Mouse (Mus musculus): ENCODE data around the gene Gm11172. TPM values are rescaled to one million over a fixed set of nuclear protein-coding genes. Genes with fewer than 3 reads are reported as not detected.

Gene Gm11172
- polyA plus RNA-seq, 1 experiment from 2014 or later = not detected

DNA sequence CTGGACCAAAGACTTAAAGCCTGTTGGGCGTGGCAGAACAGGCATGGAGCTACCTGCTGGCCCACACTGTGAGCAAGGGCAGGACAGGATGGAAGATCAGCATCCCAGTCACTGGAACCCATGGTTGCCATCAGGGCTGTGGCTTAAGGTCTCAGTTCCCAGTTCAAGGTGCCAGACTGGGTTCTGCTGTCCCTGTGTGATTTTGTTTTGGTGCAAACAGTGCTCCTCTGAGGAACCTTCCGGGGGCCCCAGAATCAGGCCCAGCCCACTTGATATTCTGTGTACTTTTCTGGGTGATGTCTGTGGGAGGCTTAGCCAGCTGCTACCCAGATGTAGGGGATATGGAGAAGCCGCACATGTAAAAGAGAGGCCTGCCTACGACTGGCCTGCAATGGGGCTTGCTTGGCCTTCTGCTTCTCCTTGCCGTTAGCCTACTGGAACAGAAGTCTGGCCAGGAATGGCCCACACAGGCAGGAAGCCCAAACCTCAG, 32.0 kb upstream of the Gm11172 start:
- H3K27me3 ChIP-seq (ENCODE audit: low read depth, poor library complexity, severe bottlenecking) = peaks cover 13% of the 10 kb centered on the region
- H3K36me3 ChIP-seq = no peaks in the 10 kb centered on the region
- H3K4me3 ChIP-seq = no peak overlapping the region
- no peaks in the 10 kb centered on the region for H3K9me3 ChIP-seq (replicated peaks)
- WGBS = 83% methylated on average over 5 of the region's 5 CpGs
- H3K4me1 ChIP-seq = peaks cover 53% of the 10 kb centered on the region
- peak overlapping the region; percentile 50 for H3K27ac ChIP-seq
- no peak for DNase-seq (ENCODE audit: low spot score)

- Histone ChIP-seq H3K36me3 (no peaks in the 10 kb centered on the region), H3K27me3 (ENCODE audit: low read depth, poor library complexity, severe bottlenecking) (peaks cover 13% of the 10 kb centered on the region), H3K4me3 (no peak overlapping the region), H3K4me1 (peaks cover 65% of the 10 kb centered on the region), H3K27ac (peak overlapping the region; percentile 42), H3K9me3 (replicated peaks) (no peaks in the 10 kb centered on the region)
- 49% methylated on average over 9 of the region's 9 CpGs for WGBS
- DNase-seq (ENCODE audit: low spot score) = no peak
Measured at GRCm38 (mm10) chr16:10781862-10782371, 30.8 kb upstream of the Gm11172 start.

DNA sequence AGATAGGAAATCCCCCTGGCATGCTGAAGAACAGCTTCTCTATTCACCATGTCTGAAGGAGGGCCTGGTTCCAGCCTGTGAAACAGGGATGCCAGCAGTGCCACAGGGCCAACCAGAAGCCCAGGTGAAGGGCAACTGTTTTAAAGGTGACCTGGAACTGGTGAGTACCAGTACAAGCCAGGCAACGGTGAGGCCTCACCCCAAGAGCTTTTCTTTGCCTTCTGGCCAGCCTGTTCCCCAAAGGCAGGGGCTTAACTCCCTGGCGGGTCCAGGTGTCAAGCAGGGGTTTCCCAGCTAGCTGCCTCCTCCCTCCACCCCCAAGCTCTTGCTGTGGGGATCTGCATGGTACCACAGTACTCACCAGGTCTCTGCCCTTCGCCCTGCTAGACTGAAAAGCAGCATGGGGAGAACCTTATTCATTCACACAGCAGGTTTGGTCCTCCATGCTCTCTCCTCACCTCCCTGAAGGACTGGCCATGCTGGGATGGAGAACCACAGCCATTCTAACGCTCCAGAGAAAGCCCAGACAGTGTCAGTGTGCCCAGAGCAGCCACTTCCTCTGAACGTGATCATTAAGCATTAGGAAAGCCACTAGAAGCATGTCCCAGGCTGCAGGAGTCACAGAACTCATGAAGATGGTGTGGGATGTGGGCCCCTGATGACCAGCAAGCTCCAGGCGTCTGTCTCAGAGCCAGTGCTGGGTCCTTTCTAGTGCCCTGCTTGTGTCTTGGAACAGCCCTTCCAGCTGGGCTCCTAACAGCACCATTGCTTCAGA, 30.2 kb upstream of the Gm11172 start:
- DNase-seq (ENCODE audit: low spot score) = no peak
- Histone ChIP-seq H3K27ac (peak overlapping the region; percentile 42), H3K36me3 (no peaks in the 10 kb centered on the region), H3K4me1 (peaks cover 69% of the 10 kb centered on the region), H3K9me3 (replicated peaks) (no peaks in the 10 kb centered on the region), H3K4me3 (no peak overlapping the region), H3K27me3 (ENCODE audit: low read depth, poor library complexity, severe bottlenecking) (peaks cover 13% of the 10 kb centered on the region)
- WGBS = 46% methylated on average over 6 of the region's 6 CpGs

DNA sequence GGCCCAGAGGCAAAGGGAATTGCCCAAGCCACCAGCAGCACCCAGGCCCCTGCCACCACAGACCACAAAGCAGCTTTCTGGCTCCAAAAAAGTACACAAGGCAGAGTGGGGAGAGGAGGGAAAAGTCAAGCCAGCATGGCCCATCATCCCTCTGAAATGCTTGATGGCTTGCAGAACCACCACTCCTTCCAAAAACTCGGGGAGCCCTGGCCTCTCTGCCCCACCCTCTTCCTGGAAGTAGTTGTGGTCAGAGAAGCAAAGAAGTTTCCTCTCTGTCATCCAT, 29.6 kb upstream of the Gm11172 start:
- Histone ChIP-seq H3K9me3 (replicated peaks) (no peaks in the 10 kb centered on the region), H3K4me3 (no peak overlapping the region), H3K4me1 (peaks cover 67% of the 10 kb centered on the region), H3K36me3 (no peaks in the 10 kb centered on the region), H3K27ac (no peak overlapping the region), H3K27me3 (ENCODE audit: low read depth, poor library complexity, severe bottlenecking) (peaks cover 13% of the 10 kb centered on the region)
- 52% methylated on average over 1 of the region's 1 CpGs for WGBS
- no peak for DNase-seq (ENCODE audit: low spot score)

- Histone ChIP-seq H3K36me3 (no peaks in the 10 kb centered on the region), H3K27me3 (ENCODE audit: low read depth, poor library complexity, severe bottlenecking) (peaks cover 13% of the 10 kb centered on the region), H3K4me1 (peaks cover 70% of the 10 kb centered on the region), H3K4me3 (peak overlapping the region; percentile 75; the same call in 1 of the 2 replicates), H3K9me3 (replicated peaks) (no peaks in the 10 kb centered on the region), H3K27ac (no peak overlapping the region)
- no peak for DNase-seq (ENCODE audit: low spot score)
- 61% methylated on average over 8 of the region's 8 CpGs for WGBS
Measured at GRCm38 (mm10) chr16:10783451-10783850, 29.3 kb upstream of the Gm11172 start.

- Histone ChIP-seq H3K9me3 (replicated peaks) (no peaks in the 10 kb centered on the region), H3K4me1 (peaks cover 77% of the 10 kb centered on the region), H3K36me3 (no peaks in the 10 kb centered on the region), H3K4me3 (peak overlapping the region; percentile 75), H3K27ac (peak overlapping the region; percentile 94), H3K27me3 (ENCODE audit: low read depth, poor library complexity, severe bottlenecking) (peaks cover 13% of the 10 kb centered on the region)
- 4% methylated on average over 81 of the region's 81 CpGs for WGBS
- DNase-seq (ENCODE audit: low spot score) = peak; percentile 63
Measured at GRCm38 (mm10) chr16:10783883-10784792, 28.6 kb upstream of the Gm11172 start.

GRCm38 (mm10) chr16:10784793-10785370, 27.8 kb upstream of the Gm11172 start:
- Histone ChIP-seq H3K27ac (peak overlapping the region; percentile 94), H3K4me1 (peaks cover 77% of the 10 kb centered on the region), H3K36me3 (no peaks in the 10 kb centered on the region), H3K9me3 (replicated peaks) (no peaks in the 10 kb centered on the region), H3K27me3 (ENCODE audit: low read depth, poor library complexity, severe bottlenecking) (peaks cover 13% of the 10 kb centered on the region), H3K4me3 (peak overlapping the region; percentile 75)
- peak; percentile 98 for DNase-seq (ENCODE audit: low spot score)
- under 1% methylated on average over 38 of the region's 55 CpGs for WGBS

GRCm38 (mm10) chr16:10785371-10786231, 27.1 kb upstream of the Gm11172 start, which contains the start of gene Socs1:
Socs1 (minus strand) TSS chr16:10785536.
- H3K36me3 ChIP-seq = no peaks in the 10 kb centered on the region
- peaks cover 71% of the 10 kb centered on the region for H3K4me1 ChIP-seq
- peak within 1 kb of the TSS; percentile 94 for H3K27ac ChIP-seq
- H3K9me3 ChIP-seq (replicated peaks) = no peaks in the 10 kb centered on the region
- peaks cover 13% of the 10 kb centered on the region for H3K27me3 ChIP-seq (ENCODE audit: low read depth, poor library complexity, severe bottlenecking)
- peak; percentile 92 for DNase-seq (ENCODE audit: low spot score)
- peak within 1 kb of the TSS; percentile 75 for H3K4me3 ChIP-seq
- under 1% methylated on average over 59 of the region's 59 CpGs for WGBS

- Histone ChIP-seq H3K4me3 (peak overlapping the region; percentile 75), H3K36me3 (no peaks in the 10 kb centered on the region), H3K9me3 (replicated peaks) (no peaks in the 10 kb centered on the region), H3K27ac (peak overlapping the region; percentile 94), H3K27me3 (ENCODE audit: low read depth, poor library complexity, severe bottlenecking) (peaks cover 13% of the 10 kb centered on the region), H3K4me1 (peaks cover 66% of the 10 kb centered on the region)
- DNase-seq (ENCODE audit: low spot score) = peak; percentile 86
- 3% methylated on average over 9 of the region's 9 CpGs for WGBS
Measured at GRCm38 (mm10) chr16:10786288-10786687, 26.4 kb upstream of the Gm11172 start.

DNA sequence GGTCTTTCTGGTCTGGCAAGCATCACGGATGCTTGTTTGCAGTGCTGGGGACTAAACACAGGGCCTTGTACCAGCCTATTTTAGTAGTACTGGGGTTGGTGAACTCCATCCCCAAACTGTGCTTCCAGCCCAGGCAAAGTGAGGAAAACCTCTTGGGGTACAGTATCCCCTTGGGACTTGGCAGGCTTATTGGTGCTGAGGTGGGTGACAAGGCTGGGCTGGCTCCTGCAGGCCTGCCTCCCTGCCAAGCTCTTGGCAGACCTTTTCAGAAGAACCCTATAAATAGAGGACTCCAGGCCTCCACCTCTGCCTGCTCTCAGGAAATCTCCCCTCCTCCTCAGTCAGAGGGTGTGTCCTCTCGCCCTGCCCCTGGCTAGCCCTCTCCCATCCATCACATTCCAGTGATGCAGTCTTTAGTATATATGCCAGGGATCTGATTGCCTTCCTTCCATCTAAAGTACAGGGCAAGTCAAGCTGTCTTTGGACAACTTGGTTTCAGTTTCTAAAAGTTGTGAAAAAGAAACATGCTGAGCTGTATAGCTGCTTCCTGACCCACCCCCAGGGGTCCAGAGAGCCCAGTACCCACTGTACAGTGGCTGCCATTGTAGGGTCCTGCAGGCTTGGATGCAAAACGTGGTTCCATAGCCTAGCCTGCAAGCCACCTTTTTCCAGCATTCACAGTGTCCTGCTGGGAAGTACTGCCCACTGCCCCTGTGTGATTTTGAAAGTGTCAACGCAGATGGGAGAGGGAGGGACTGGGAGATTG, 25.8 kb upstream of the Gm11172 start:
- no peaks in the 10 kb centered on the region for H3K9me3 ChIP-seq (replicated peaks)
- WGBS = 55% methylated on average over 4 of the region's 4 CpGs
- H3K4me1 ChIP-seq = peaks cover 60% of the 10 kb centered on the region
- H3K27ac ChIP-seq = peak overlapping the region; percentile 94; the same call in 1 of the 2 replicates
- peaks cover 13% of the 10 kb centered on the region for H3K27me3 ChIP-seq (ENCODE audit: low read depth, poor library complexity, severe bottlenecking)
- no peak overlapping the region for H3K4me3 ChIP-seq
- no peaks in the 10 kb centered on the region for H3K36me3 ChIP-seq
- DNase-seq (ENCODE audit: low spot score) = no peak

DNA sequence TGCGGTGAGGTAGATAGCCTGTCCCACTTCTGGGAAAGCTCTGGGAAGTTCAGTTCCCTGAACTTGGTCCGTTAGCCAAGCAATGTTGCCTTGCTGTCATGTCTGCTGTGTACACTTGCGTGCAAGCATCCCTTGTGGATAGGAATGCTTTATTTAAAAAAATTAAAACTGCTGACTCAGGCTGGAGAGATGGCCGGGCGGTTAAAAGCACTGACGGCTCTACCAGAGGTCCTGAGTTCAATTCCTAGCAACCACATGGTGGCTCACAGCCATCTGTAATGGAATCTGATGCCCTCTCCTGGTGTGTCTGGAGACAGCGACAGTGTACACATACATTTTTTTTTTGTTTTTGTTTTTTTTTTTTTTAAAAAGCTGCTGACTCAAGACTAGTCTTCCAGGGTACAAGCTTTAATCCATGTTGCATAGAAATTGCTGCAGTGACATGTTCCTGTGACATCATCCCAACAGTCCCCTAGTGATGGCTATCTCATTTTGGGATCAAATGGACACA, 25.1 kb upstream of the Gm11172 start:
- H3K27ac ChIP-seq = no peak overlapping the region
- H3K27me3 ChIP-seq (ENCODE audit: low read depth, poor library complexity, severe bottlenecking) = peaks cover 13% of the 10 kb centered on the region
- H3K4me1 ChIP-seq = peaks cover 53% of the 10 kb centered on the region
- no peak overlapping the region for H3K4me3 ChIP-seq
- no peaks in the 10 kb centered on the region for H3K9me3 ChIP-seq (replicated peaks)
- no peak for DNase-seq (ENCODE audit: low spot score)
- H3K36me3 ChIP-seq = no peaks in the 10 kb centered on the region
- 81% methylated on average over 7 of the region's 7 CpGs for WGBS
